Mouse (Mus musculus): ENCODE data around the gene Ppp1r10. TPM values are rescaled to one million over a fixed set of nuclear protein-coding genes. Genes with fewer than 3 reads are reported as not detected.
"Not testable (repeated sequence)": the region's sequence is repeated elsewhere in the genome, so short reads cannot be mapped to it uniquely, and the experiment has no call there.

The Ppp1r10 gene
- total RNA-seq, 4 experiments from 2014 or later: 61.5 to 70.4 (median 63.2) TPM

DNA sequence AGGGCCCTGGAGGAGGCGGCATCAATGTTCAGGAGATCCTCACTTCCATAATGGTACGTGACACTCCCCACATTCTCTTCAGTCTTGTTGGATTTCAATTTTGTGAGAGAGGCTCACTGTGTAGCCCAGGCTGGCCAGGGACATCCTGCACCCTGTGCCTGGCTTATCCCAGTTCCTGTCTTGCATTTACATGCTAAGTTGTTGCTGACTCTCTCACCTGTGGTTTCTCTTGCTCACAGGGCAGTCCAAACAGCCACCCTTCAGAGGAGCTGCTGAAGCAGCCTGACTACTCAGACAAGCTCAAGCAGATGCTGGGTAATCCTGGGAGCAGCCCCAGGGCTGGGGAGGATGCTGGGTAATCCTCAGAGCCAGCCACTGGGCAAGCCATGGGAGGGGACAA, 13.3 kb downstream of the Ppp1r10 start:
- no peak for DNase-seq (ENCODE audit: low spot score in 2 of 2)

DNA sequence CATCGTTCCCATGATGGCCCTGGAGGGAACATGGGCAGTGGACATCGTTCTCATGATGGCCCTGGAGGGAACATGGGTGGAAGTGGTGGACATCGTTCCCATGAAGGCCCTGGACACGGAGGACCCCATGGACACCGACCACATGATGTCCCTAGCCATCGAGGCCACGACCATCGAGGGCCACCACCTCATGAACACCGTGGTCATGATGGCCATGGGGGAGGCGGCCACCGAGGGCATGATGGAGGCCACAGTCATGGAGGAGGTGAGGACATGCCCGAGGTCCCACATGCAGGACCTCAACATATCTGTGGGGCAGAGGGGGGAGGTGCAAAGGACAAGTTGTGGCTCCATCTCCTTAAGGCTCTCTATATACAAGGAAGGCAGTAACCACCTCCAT, 14.4 kb downstream of the Ppp1r10 start:
- DNase-seq (ENCODE audit: low spot score in 2 of 2): no peak

DNA sequence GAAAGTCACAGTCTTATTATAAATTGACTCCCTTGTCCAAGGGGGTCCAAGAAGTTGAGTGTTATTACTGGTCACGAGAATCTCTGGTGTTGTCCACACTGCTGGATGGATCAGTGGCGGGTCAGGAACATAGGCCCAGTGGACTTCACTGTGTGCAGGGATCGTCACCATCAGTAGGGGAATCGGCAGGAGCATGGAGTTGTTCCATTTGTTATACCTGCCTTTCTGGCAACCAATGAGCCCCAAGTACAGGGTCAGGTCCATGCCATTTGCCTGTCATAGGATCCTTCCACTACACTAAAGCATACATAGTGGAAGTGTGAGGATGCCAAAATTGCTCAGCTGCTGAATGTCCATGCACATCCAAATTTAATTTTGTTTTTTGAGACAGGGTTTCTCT, 16.4 kb downstream of the Ppp1r10 start:
- DNase-seq (ENCODE audit: low spot score in 2 of 2): no peak

DNA sequence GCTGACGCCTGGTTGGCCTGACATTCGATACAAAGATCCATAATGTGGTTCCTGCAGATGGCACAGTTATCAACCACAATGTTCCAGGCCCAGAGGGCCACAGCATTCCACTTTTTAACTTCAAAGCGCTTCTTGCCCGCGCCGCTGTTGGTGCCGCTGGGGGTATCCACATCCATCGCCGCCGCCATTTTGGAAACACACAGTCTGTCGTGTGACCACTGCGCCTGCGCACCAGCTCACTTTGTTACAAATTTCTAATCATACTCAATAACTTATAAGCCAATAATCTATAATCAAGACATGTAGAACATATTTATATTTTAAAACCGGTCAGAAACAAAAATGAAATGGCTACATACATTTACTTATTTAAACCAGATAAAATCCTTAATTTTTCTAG, 19.5 kb downstream of the Ppp1r10 start:
- DNase-seq (ENCODE audit: low spot score in 2 of 2): not testable (repeated sequence)

DNA sequence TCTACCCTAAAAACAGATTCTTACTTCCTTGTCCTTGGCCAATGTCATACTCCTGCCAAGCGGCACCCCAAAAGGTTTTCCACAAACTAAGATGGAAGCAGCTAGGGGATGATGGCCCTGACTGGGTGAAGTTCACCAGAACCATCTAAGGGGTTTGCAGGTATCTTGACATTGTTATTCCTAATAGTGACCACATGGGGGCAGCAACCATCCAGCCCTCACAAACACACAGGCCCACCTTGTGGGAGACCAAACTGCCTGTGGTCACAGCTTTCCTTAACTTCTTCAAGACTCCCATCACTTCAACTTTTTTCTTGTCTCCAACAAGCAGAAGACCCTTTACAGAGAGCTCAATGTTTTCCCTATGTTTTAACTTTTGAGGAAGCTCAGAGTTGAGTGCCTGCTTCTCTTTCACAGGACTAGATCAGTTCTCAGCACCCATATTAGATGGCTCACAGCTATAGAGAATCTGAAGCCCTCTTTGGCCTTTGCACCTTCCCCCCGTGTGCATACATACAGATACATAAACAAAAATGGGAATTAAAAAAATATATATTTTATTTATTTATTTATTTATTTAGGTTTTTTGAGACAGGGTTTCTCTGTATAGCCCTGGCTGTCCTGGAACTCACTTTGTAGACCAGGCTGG, 21.6 kb downstream of the Ppp1r10 start:
- no peak for DNase-seq (ENCODE audit: low spot score in 2 of 2)

DNA sequence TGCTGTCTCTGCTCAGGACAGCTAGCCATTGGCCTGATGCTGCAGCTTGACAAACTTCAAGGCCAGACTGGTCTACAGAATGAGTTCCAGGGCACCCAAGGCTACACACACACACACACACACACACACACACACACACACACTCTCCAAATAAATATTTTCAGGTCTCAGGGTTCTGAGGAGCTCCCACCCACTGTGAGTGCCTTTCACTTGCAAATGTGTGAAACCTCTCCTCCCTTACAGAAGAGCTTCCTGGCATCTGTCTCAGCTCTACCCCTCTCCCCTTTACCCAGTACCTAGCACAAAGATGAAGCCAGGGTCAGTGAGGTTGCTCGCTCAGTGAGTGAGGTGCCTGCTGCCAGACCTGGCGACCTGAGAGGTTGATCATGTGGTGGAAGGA, 22.9 kb downstream of the Ppp1r10 start:
- DNase-seq (ENCODE audit: low spot score in 2 of 2): no peak

DNA sequence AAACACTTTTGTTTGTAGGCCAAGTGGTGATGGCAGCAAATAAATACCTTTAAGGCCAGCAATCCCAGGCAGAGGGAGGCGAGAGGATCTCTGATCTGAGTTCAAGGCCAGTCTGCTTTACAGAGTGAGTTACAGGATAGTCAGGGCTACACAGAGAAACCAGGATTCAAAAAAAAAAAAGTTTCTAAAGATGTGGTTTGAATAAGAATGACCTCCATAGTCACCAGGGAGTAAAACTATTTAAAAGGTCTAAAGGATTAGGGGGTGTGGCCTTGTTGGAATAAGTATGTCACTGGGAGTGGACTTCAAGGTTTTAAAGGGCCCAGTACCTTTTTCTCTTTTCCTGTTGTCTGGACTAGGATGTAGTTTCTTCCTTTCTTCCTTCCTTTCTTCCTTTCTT, 23.7 kb downstream of the Ppp1r10 start:
- no peak for DNase-seq (ENCODE audit: low spot score in 2 of 2)

DNA sequence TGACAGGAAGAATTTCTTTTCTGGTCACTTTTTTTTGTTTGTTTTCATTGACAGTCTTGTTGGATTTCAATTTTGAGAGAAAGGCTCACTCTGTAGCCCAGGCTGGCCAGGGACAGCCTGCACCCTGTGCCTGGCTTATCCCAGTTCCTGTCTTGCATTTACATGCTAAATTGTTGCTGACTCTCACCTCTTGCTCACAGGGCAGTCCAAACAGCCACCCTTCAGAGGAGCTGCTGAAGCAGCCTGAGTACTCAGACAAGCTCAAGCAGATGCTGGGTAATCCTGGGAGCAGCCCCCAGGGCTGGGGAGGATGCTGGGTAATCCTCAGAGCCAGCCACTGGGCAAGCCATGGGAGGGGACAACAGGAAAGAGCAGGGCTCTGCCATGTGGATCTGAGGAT, 34.7 kb downstream of the Ppp1r10 start:
- DNase-seq (ENCODE audit: low spot score in 2 of 2): not testable (repeated sequence)

DNA sequence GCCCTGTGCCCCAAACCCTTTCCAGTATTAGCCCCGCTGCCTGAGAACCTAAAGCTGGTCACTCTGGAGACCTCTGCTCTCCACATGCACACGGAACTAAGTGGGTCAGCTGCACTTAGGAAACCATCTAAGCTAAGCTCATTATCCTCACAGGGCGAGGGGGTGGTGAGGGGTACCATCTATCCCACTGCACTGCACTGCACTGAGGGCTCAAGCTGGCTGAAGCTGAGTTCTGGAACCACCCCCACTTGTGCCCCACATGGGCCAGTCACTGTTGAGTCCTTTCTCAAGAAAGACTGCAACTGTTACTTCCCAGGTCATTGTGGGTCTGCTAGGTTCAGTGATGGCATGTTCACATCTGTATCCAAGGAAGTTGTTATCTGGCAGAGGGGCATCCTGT, 36.3 kb downstream of the Ppp1r10 start:
- DNase-seq (ENCODE audit: low spot score in 2 of 2): not testable (repeated sequence)

DNA sequence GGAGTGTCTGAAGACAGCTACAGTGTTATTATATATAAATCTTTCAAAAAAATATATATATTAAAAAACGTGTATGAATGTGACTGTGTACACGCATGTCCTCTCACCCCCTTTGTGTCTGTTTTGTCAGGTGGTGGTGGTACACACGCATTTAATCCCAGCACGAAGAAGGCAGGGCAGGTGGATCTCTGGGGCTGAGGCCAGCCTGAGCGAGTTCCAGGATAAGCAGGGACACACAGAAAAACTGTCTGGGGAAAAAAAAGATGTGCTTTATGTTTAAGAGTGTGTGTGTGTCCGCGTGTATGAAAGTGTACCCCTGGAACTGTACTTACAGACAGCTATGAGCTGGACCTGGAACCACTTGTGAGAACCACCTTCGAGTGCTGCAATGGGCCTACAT, 38.4 kb downstream of the Ppp1r10 start:
- no peak for DNase-seq (ENCODE audit: low spot score in 2 of 2)

DNA sequence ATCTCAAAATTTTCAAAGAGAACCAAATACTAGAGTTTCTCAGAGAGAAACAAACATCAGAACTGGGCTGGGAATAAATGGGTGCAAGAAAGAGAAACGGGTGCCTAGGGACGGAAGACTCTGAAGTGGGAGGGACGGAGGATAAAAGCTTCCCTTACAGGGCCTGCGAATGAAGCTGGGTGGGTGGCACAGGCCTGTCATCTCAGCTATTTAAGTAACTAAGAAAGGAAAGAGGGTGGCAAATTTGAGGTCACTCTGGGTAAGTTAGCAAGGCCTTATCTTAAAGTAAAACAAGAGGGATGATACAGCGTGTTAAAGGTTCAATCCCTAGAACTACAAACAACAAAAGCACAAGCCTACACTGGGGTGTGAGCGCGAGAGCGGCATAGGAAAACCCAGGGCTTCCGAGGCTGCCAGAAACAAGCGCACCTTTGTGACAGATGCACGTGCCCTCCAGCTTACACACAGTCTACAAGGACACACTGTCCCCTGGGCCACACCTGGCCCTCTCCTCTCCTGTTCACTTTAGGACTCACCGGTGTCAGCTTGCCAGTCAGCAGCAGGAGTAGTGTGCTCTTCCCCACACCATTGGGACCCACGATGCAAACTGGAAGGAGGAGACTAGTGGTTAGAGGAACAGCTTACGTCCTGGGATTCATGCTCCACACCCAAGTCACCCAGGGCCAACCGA, 42.4 kb downstream of the Ppp1r10 start:
- DNase-seq (ENCODE audit: low spot score in 2 of 2): no peak

DNA sequence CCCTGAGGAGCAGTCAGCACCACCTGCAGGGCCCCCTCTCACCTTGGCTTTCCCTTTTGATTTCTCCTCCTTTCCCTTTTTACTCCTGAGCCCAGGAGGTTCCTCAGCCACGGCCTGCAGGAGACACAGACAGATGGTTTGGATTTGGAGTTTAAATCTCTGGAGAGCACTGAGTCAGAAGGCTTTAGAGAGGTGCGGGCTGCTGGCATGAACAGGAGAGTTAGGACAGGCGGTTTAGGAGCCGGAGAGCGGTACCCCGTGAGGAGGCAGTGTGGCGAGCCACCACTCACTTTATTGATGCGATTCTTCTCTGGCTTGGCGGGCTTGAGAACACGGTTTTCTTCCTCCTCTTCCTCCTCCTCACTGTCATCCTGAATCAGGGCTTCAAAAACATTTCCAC, 47.0 kb downstream of the Ppp1r10 start:
- no peak for DNase-seq (ENCODE audit: low spot score in 2 of 2)

DNA sequence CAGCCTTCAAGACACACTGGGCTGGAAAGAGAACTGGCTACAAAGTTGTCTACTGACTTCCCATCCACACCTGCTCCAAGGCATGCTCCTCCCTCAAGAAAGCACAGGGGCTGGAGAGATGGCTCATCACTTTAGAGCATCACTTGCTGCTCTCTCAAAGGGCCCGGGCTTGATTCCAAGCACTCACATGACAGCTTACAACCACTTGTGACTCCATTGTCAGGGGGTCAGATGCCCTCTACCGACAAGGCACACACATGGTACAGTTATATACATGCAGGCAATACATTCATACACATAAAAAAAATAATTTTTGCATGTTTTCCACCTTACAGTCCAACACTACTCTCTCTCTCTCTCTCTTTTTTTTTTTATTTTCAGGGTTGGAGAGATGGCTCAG, 51.4 kb downstream of the Ppp1r10 start:
- DNase-seq (ENCODE audit: low spot score in 2 of 2): no peak

DNA sequence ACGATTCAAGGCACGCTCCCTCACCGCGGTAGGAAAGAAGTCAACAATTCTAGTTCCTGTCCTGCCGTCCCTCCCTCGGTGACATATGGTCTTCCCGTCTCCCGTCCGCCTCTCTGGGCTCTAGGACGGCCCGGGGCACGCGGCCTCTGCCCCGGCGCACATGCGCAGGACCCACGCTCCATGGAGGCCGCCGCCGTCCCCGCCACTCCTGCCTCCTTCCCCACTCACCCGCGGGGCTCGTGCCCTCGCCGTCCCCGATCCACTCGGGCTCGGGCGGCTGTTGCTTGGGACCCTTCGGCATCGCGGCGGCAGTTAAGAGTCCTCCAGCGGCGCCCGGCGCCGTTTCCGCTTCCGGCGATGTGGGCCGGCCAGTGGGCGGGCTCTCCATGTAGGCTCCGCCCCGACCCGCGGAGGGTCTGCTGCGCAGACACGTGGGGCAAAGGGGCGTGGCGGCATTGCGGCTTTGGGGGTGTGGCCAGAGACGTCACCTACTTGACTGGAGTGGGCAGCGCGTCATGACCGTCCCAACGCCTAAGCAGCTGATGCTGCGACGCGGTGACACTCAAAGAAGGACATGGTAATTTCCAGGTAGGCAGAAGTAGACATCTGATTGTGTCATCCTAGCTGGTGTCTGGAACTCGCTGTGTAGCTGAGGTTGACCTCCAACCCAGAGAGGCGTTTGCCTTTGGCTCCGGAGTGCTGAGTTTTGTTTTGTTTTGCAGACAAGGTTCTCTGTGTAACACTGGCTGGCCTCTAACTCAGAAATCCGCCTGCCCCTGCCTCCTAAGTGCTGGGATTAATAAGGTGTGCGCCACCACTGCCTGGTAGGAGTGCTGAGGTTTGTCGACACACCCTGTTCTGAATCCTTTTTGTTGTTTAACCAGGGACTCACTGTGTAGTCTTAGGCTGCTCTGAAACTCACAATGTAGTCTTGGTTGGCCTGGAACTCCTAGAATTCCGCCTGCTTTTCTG, 53.5 kb downstream of the Ppp1r10 start, which contains the start of gene Abcf1:
Gene Abcf1 (minus strand): TSS at position 344 of the 972 bp plus-strand sequence.
- peak; percentile 97 for DNase-seq (ENCODE audit: low spot score in 2 of 2)

DNA sequence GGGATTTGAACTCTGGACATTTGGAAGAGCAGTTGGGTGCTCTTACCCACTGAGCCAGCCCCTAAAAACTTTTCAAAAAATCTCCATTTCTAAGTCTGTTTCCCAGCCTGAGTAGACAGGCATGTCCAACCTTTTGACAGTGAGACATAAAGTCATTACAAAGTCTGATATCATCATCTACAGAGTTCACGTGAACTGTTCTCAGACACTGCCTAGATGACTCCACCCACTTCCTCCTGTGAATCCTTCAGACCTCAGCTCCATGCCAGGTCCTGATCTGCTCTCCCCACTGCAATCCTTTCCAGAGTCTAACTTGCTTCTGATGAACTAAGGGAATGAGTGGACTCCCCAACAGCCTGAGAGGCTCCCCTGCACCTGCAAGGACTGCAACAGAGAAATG, 55.9 kb downstream of the Ppp1r10 start:
- DNase-seq (ENCODE audit: low spot score in 2 of 2): no peak

DNA sequence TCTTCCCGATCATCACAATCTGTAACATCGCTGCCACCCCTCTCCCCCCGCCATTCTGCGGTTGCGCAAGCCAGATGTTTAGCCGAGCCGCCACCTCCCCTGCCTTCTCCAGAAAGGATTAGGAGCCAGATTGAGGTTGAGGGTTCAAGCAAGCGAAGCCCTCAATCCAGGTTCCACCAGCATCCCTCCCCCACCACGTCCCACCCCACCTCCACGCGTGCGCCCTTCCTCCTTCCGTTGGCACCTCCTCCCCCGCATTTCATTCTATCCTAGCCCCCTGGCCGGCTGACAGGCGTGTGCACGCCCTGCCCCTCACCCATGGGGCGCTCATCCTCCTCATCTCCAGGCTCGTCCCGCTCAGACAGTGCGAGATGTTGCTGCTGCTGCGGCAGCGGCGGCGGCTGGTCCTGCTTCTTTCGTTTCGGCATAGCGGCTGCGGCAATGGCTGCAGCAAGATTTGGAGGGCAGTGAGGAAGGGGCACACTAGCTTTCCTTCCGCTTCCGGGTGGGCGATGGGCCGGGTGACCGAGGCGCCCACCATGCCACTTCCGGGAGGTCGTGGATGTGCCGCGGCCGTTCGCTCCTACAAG, 62.7 kb downstream of the Ppp1r10 start:
- DNase-seq (ENCODE audit: low spot score in 2 of 2): no peak

DNA sequence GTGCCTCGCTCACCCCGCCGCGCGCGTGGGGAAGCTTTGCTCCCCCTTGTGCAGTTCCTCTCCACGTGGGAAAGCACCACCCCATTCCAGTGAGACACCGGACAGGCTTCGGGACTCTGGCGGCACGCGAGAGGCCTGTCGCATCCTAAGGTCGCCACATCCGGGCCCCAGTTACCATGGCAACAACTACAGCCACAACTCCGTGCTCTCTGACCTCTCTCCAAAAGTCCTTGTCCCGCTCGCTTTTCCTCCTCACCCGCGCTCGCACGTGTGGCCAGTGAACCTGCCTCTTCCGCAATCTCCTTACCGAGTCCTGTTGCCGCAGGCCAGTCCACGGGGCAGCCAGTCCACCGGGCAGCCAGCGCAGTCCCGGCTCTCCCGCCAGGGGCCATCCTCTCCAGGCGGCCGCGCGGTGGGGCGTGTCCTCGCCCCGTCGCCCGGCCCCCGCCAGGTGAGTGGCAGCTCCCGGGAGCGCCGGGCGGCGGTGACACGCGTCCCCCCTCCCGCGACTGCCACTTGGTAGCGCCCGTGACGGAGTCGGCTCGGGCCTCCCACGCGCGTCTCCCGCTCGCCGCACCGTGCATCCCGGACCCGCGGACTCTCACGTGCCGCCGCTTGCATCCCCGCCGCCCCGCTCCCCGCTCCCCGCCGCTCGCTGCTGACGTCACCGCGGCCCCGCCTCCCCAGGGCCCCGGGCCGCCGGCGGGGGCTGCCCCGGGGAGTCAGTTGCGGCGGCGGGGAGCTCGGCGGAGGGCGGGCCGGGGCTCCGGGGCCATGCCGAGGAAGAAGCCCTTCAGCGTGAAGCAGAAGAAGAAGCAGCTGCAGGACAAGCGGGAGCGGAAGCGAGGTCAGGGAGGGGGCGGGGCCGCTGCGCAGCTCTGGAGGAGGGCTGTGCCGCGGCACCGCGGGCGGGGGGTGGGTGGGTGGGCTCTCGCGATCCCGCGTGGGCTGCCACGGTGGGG, 63.4 kb downstream of the Ppp1r10 start, which contains the start of the genes Gnl1 and Prr3:
Gene Gnl1 (plus strand): TSS at position 451 of the 962 bp plus-strand sequence.
Gene Prr3 (minus strand): TSS at position 836 of the 962 bp plus-strand sequence.
- peak; percentile 93 to 95 for DNase-seq (ENCODE audit: low spot score in 2 of 2)

DNA sequence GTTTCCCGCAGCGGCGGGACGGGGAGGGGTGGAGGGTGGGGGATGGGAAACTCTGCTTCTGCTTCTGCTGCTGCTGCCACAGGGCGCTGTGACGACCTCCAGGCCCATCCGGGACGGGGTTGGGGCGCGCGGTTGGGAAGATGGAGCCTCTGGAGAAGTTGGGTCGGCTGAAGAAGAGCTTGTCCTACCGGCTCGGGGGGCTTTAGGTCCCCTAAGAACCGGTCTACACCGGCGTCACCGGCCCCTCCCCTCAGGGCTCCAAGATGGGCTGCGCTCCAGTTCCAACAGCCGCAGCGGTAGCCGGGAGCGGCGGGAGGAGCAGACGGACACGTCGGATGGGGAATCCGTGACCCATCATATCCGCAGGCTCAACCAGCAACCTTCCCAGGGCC, 64.1 kb downstream of the Ppp1r10 start:
- peak; percentile 39 to 52 for DNase-seq (ENCODE audit: low spot score in 2 of 2)

DNA sequence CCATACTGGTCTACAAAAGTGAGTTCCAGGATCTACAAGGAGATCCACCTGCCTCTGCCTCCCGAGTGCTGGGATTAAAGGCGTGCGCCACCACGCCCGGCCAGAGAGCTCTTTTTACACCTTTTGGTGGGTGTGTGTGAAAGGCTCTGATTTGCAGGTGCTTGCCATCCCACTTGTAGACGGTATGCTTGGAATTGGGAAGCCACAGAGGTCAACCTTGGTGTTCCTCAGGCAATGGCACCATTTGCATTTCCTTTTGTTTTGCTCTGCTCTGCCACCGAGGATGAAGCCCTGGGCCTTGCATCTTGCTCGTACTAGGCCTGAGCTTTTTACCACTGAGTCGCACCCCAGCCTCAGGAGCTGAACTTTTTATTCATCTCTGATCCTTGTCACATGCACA, 65.5 kb downstream of the Ppp1r10 start:
- DNase-seq (ENCODE audit: low spot score in 2 of 2): no peak
